Mouse (Mus musculus): ENCODE results near the gene Myo16. TPM values are rescaled to one million over a fixed set of nuclear protein-coding genes. Genes with fewer than 3 reads are reported as not detected.

Myo16 gene
- total RNA-seq (2023): not detected

DNA sequence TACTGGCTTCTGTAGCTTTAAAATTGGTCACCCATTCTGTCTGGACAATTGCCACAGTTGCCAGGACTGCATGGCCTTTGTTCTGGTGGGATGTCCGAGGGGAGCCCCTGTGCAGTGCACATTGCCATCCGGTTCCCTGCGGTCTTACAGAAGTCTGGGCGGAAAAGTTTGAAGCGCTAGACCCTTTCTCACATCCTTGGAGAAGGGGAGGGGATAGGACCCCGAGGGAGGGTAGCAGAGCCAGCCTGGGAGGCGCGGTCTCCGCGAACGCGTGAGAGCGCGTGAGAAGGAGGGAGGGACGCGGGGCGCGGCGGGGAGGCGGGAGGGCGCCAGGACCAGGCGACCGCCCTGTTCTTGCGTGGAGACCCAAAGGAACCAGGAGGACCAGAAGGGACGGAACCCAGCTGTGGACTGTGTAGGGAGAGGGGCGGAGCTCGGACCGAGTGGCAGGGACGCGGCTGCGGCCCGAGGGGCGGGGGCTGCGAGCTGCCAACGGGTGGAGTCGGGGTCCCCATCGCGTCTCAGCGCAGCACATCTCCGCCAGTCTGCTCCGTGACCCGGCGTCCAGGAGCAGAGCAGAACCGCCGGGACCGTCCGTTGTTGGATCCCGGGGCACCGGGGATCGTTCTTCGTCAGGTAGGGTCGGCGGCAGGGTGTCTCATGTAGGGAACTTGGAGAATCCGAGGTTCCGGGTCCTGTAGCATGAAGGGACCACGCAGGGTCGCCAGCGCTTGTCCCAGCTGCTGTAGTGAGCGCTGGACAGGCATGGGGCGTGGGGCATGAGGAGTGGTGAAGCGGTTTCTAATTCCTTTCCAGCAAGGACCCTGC is at the start of gene Myo16:
Gene Myo16, plus strand, starts transcription at position 301 of the 828 bp plus-strand sequence.

Other genes with a start within 250 kb of the Myo16 start
- 10 to 100 TPM in 1 of 2 experiments, 1 to 10 TPM in 1; 9.8 to 12.5 TPM for gene Lig4, start 176.2 kb upstream of the Myo16 start, total RNA-seq (2023)
- 10 to 100 TPM; 18.5 to 20.1 TPM for gene Abhd13, start 176.2 kb upstream of the Myo16 start, total RNA-seq (2023)
- 1 to 10 TPM; 1.0 to 1.5 TPM for gene Tnfsf13b, start 147.4 kb upstream of the Myo16 start, total RNA-seq (2023)

Data from B cell, adult 67 days (primary cell).